Mouse (Mus musculus): ENCODE results near the gene Slc22a3. TPM values are rescaled to one million over a fixed set of nuclear protein-coding genes. Genes with fewer than 3 reads are reported as not detected.
A peak's percentile ranks its signal among the peaks of the same experiment; 100 is the strongest.

Slc22a3 gene
- polyA plus RNA-seq, 1 experiment from 2014 or later, result 0.77 TPM

DNA sequence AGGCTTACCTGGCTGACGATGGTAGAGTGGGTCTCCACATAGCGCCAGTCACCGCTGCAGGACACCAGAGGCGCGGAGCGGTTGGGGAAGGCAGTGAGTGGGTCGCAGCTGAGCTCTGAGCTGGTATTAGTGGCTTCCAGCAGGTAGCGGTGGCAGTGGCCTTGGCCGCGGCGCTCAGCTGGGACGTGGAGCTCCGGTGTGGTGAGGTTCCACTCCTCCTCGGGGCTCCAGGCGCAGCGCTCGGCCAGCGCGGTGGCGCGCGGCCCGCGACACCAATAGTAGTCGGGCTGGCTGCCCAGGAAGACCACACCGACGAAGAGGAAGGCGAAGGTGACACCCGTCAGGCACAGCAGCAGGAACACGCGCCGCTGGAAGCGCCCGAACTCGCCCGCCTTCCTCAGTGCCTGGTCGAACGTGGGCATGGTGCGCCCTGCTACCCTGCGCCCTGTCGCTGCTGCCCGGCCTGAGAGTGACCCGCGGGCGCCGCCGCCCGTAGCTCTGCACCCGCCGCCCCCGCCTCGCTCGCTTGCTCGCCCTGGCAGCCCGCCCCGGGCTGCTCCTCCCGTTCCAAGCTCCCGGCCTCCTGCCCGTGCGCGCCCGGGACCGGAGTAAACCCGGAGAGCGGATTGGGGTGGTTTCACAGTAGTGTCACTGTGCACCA lies 471 bp downstream of the Slc22a3 start:
- no peaks in the 10 kb centered on the region for H3K9me3 ChIP-seq (replicated peaks)
- peaks cover 8% of the 10 kb centered on the region; the same call in 1 of the 2 replicates for H3K4me1 ChIP-seq
- H3K36me3 ChIP-seq, result no peaks in the 10 kb centered on the region
- 0 out of 2 replicates have a peak overlapping the region, but pooled peaks have one; percentile 32 for H3K9ac ChIP-seq
- H3K4me2 ChIP-seq (replicated peaks), result peak overlapping the region; percentile 59
- H3K4me3 ChIP-seq, result peak overlapping the region; percentile 35
- WGBS, result 3% methylated on average over 61 of the region's 65 CpGs
- no peak overlapping the region for H3K27ac ChIP-seq
- ATAC-seq (ENCODE audit: low FRiP score), result no peak
- peaks cover 55% of the 10 kb centered on the region for H3K27me3 ChIP-seq

DNA sequence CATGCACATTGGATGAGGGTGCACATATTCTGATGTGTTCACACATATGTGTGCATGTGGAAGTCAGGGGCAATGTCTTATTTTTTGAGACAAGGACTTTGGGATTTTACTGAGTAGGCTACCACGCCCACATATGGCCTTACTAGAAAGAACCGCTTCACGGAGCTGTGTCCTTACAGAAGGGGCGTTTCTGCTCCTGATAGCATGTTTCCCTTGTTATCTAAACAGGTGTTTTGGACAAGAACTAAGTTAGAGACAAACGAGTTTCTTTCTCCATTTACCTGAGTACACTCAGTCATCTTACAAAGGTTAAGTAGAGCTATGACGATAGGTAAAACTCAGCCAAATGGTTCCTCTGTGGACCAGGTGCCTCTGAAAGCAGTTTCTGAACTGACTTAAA lies 1.8 kb downstream of the Slc22a3 start:
- ATAC-seq (ENCODE audit: low FRiP score), result no peak
- Histone ChIP-seq H3K4me1 (peaks cover 8% of the 10 kb centered on the region; the same call in 1 of the 2 replicates), H3K4me3 (no peak overlapping the region), H3K36me3 (no peaks in the 10 kb centered on the region), H3K27ac (no peak overlapping the region), H3K9me3 (replicated peaks) (no peaks in the 10 kb centered on the region), H3K4me2 (replicated peaks) (no peak overlapping the region), H3K27me3 (peaks cover 55% of the 10 kb centered on the region), H3K9ac (no peak overlapping the region)
- WGBS, result 82% methylated on average over 6 of the region's 6 CpGs

DNA sequence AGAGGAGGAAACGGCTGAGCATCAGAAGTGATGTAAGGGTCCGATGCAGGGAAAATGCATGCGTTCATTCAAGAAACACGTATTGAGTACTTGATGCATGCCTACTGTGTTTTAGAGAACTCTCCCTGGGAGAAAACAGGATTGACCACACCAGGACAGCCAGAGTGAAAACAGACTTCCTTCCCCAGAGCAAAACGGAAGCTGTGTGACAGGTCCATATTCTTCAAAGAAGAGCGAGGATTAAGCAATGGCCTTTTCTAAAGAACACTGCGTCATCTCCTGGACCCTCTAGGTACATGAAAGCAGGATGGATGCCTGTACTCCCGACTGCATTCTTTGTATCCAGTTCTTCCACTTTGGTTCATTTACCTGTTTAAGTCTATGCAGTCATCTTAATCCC lies 8.1 kb downstream of the Slc22a3 start:
- H3K36me3 ChIP-seq, result no peaks in the 10 kb centered on the region
- H3K4me1 ChIP-seq, result no peaks in the 10 kb centered on the region
- no peak overlapping the region for H3K9ac ChIP-seq
- 90% methylated on average over 8 of the region's 8 CpGs for WGBS
- H3K4me3 ChIP-seq, result no peak overlapping the region
- no peak overlapping the region for H3K27ac ChIP-seq
- H3K4me2 ChIP-seq (replicated peaks), result no peak overlapping the region
- no peaks in the 10 kb centered on the region for H3K9me3 ChIP-seq (replicated peaks)
- peaks cover 8% of the 10 kb centered on the region; the same call in 1 of the 2 replicates for H3K27me3 ChIP-seq
- ATAC-seq (ENCODE audit: low FRiP score), result no peak

DNA sequence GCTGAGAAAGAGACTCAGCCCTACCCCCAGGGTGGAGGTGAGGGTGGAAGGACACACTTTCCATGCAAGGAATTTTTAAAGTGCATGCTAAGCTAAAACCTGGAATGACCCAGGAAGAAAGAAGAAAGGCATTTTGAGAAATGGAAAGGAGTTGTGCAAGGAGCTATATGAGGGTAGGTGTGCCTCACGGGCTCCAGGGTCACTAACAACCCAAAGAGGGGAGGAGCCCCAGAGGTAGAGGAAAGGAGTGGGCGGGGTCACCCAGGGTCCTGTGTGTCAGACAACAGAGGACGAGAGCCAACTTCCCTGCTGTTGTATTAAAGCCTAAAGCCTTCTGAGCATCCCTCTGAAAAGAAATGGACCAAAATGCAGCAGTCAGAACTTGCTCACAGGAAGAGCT lies 11.9 kb downstream of the Slc22a3 start:
- no peaks in the 10 kb centered on the region for H3K4me1 ChIP-seq
- no peak overlapping the region for H3K4me3 ChIP-seq
- no peaks in the 10 kb centered on the region for H3K9me3 ChIP-seq (replicated peaks)
- H3K27me3 ChIP-seq, result no peaks in the 10 kb centered on the region
- 46% methylated on average over 3 of the region's 3 CpGs for WGBS
- no peak overlapping the region for H3K9ac ChIP-seq
- H3K27ac ChIP-seq, result no peak overlapping the region
- no peak overlapping the region for H3K4me2 ChIP-seq (replicated peaks)
- ATAC-seq (ENCODE audit: low FRiP score), result no peak
- no peaks in the 10 kb centered on the region for H3K36me3 ChIP-seq

DNA sequence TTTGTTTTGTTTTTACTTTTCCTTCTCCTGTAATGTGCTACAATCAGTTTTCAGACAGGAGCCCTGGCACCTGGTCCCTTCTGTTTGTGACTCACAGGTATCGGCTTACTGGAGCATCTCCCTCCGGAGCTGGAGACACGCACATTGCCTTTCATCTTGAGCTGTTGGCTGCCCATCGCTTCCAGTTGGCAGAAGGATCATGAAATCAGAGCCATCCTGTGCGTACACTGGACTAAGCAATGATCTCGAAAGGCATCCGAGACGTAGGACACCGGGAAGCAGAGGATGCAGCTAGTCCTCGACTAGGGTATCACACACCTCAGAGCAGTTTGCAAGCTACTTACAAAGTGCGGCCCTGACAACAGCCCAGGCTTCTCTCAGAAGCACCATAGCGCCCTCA lies 15.9 kb downstream of the Slc22a3 start:
- Histone ChIP-seq H3K27ac (no peak overlapping the region), H3K27me3 (no peaks in the 10 kb centered on the region), H3K4me1 (no peaks in the 10 kb centered on the region), H3K9ac (no peak overlapping the region), H3K36me3 (no peaks in the 10 kb centered on the region), H3K4me3 (no peak overlapping the region), H3K4me2 (replicated peaks) (no peak overlapping the region), H3K9me3 (replicated peaks) (no peaks in the 10 kb centered on the region)
- no peak for ATAC-seq (ENCODE audit: low FRiP score)
- WGBS, result 80% methylated on average over 12 of the region's 12 CpGs

DNA sequence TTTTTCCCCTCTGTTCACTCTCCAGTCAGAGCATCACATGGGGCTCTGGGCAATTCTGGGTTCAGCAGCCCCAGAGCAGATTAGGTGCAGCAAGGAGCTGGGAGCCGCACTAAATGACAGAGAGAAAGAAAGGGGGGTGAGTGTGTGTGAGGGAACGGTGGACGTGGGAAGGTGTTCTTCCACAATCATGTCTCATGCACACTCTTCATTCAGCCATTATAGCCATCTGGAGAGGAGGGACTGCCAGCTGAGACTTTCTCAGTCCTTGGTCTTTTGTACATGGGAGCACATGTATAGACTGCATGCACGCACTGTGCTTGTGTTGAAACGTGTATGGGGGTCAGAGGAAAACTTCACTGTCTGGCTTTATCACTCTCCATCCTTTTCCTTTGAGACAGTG lies 17.6 kb downstream of the Slc22a3 start:
- no peak overlapping the region for H3K27ac ChIP-seq
- H3K27me3 ChIP-seq, result no peaks in the 10 kb centered on the region
- H3K4me1 ChIP-seq, result no peaks in the 10 kb centered on the region
- no peak for ATAC-seq (ENCODE audit: low FRiP score)
- no peak overlapping the region for H3K4me2 ChIP-seq (replicated peaks)
- H3K4me3 ChIP-seq, result no peak overlapping the region
- H3K9ac ChIP-seq, result no peak overlapping the region
- H3K9me3 ChIP-seq (replicated peaks), result no peaks in the 10 kb centered on the region
- 90% methylated on average over 5 of the region's 5 CpGs for WGBS
- no peaks in the 10 kb centered on the region for H3K36me3 ChIP-seq

DNA sequence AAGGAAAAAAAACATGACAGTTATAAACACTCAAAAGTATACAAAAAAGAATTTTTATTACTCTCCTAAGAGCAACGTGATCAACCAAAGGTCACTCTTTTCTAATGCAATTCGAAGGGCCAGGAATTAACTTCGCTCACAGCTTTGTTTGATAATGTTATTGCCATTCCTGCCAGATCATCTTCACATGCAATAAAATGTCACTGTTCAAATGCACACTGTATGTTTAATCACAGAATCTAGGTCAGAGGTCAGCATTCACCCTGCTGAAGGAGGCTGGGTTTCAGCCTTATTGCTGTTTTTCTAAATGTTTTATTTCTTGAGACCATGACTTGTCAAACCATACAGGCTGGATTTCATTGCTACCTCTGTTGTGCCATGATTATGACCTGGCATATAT lies 21.8 kb downstream of the Slc22a3 start:
- Histone ChIP-seq H3K27me3 (no peaks in the 10 kb centered on the region), H3K9me3 (replicated peaks) (no peaks in the 10 kb centered on the region), H3K27ac (no peak overlapping the region), H3K36me3 (no peaks in the 10 kb centered on the region), H3K9ac (no peak overlapping the region), H3K4me2 (replicated peaks) (no peak overlapping the region), H3K4me1 (no peaks in the 10 kb centered on the region), H3K4me3 (no peak overlapping the region)
- ATAC-seq (ENCODE audit: low FRiP score), result no peak
- 92% methylated on average over 3 of the region's 3 CpGs for WGBS

DNA sequence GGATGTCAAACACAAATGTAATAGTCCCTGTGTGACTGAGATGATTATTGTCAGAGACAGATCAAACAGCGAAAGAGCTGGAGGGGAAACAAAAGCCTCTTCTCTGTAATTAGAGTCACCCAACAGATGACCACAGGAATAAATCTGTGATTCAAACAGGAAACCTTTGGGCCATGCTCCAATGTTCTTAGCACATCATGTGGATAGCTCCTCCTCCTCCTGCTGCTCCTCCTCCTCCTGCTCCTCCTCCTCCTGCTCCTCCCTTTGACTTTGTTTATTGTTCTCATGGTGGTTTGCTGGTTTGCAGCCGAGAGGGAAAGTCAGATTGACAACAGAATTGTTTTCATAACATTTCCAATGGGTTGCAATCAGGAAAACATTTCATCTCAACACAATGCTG lies 28.1 kb downstream of the Slc22a3 start:
- 36% methylated on average over 2 of the region's 2 CpGs for WGBS
- H3K36me3 ChIP-seq, result no peaks in the 10 kb centered on the region

DNA sequence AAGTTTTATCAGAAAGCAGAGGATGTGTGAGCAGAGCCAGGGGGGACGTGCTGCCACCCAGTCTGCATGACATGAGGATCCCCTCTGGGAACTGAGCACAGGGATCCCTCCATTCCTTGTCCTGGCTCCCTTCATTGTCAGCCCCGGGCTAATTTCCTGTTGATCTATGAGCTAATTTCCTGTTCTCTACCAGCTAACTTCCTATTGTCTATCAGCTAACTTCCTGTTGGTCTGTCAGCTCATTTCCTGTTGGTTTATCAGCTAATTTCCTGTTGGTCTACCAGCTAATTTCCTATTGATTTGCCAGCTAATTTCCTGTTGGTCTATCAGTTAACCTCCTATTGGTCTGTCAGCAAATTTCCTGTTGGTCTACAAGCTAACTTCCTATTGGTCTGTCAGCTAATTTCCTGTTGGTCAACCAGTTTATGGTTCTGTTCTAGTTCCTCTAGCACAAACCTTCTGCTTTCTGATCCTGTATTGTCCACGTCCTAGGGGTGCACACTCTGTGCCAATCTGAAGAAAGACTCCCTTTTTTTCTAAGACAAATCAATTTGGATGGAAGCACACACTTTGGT lies 32.9 kb downstream of the Slc22a3 start:
- Histone ChIP-seq H3K27me3 (no peaks in the 10 kb centered on the region), H3K9me3 (replicated peaks) (no peaks in the 10 kb centered on the region), H3K27ac (no peak overlapping the region), H3K36me3 (no peaks in the 10 kb centered on the region), H3K4me3 (no peak overlapping the region), H3K9ac (no peak overlapping the region), H3K4me2 (replicated peaks) (no peak overlapping the region), H3K4me1 (no peaks in the 10 kb centered on the region)
- no peak for ATAC-seq (ENCODE audit: low FRiP score)
- 77% methylated on average over 3 of the region's 3 CpGs for WGBS

More for the DNA sequence above, 28.1 kb downstream of the Slc22a3 start:
- Histone ChIP-seq H3K4me3 (no peak overlapping the region), H3K4me2 (replicated peaks) (no peak overlapping the region), H3K27ac (no peak overlapping the region), H3K9ac (no peak overlapping the region), H3K9me3 (replicated peaks) (no peaks in the 10 kb centered on the region), H3K27me3 (no peaks in the 10 kb centered on the region), H3K4me1 (no peaks in the 10 kb centered on the region)
- ATAC-seq (ENCODE audit: low FRiP score), result no peak

DNA sequence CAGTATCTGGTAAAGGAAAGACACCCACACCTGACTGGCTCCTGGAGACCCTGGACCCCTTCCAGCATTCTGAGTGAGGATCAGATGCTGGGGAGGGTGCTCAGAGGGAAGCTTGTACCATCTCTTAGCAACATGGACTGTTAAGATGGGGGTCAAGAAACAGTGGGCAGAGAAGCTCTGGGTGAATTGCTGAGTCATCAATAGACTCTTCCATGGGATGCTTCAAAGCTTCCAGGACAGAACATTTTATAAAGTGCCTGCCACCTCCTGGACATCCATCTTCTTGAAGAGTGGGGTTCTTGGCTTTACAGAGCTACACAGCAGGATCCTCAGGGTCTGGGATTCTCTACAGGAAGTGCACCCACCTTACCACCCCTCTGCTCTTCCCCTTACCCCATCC lies 35.0 kb downstream of the Slc22a3 start:
- H3K36me3 ChIP-seq, result no peaks in the 10 kb centered on the region
- ATAC-seq (ENCODE audit: low FRiP score), result no peak

DNA sequence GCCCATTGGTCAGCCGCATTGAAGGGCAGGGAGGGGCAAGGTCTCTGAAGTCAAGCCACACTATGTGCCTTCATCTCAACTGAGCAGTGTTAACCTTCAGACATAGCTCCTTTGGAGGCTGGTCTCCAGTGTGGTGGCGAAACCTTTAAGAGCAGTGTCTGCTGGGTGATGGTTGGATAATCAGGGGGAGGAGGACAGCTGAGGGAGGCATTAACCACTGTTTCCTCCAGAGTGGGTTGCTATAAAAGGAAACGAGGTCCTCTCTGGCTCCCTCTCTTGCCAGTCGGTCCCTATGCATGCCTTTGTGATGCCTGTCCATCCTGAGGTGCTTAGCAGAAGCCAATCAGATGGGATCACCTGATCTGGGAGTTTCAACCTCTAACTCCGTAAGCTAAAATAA lies 38.8 kb downstream of the Slc22a3 start:
- no peak overlapping the region for H3K9ac ChIP-seq
- no peaks in the 10 kb centered on the region for H3K36me3 ChIP-seq
- no peak overlapping the region for H3K27ac ChIP-seq
- ATAC-seq (ENCODE audit: low FRiP score), result no peak
- no peak overlapping the region for H3K4me2 ChIP-seq (replicated peaks)
- H3K4me3 ChIP-seq, result no peak overlapping the region
- H3K27me3 ChIP-seq, result no peaks in the 10 kb centered on the region
- H3K9me3 ChIP-seq (replicated peaks), result no peaks in the 10 kb centered on the region
- 80% methylated on average over 5 of the region's 5 CpGs for WGBS
- no peaks in the 10 kb centered on the region for H3K4me1 ChIP-seq

More for the DNA sequence above, 35.0 kb downstream of the Slc22a3 start:
- Histone ChIP-seq H3K27me3 (no peaks in the 10 kb centered on the region), H3K27ac (no peak overlapping the region), H3K4me3 (no peak overlapping the region), H3K9me3 (replicated peaks) (no peaks in the 10 kb centered on the region), H3K9ac (no peak overlapping the region), H3K4me1 (no peaks in the 10 kb centered on the region), H3K4me2 (replicated peaks) (no peak overlapping the region)

DNA sequence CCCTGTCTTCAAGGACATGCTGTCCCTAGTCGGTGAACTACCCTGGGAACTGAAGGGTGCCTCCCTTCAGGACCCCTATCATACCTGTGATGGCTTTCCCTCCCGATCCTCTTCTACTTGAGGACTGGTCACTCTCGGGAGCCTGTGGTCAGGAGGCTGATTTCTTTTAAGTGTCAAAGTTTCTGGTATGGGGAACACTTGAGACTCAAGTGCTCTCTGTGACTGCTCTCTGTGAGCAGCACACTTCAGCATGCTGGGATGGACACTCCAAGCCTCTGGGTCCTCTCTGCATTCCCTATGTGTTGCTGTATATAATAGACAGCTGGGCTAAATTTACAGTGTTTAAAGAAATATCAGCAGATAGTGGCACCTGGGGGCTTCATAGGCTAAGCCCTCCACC lies 39.9 kb downstream of the Slc22a3 start:
- Histone ChIP-seq H3K36me3 (no peaks in the 10 kb centered on the region), H3K27ac (no peak overlapping the region), H3K27me3 (no peaks in the 10 kb centered on the region), H3K4me1 (no peaks in the 10 kb centered on the region), H3K9me3 (replicated peaks) (no peaks in the 10 kb centered on the region), H3K4me2 (replicated peaks) (no peak overlapping the region), H3K9ac (no peak overlapping the region), H3K4me3 (no peak overlapping the region)
- no peak for ATAC-seq (ENCODE audit: low FRiP score)
- 86% methylated on average over 3 of the region's 3 CpGs for WGBS

DNA sequence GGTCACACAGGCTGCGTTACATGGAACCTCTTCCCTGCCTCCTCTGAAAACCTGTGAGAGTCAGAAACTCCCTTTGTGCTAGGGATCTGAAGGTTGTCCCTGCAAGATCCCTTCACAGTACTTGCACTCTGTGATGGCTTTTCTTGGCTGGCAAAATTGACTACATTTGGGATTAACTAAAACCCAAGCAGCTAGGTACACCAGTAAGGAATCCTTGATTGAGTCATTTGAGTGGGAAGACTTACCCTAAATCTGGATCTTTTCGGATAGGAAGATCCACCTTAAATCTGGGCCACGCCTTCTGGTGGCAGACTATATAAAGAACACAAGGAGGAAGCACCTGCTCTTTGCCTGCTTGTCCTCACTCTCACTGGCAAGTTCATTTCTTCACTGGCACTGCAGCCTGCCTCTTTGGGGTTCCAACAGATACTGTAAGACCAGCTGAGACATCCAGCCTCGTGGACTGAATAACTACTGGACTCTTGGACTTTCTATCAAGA lies 41.0 kb downstream of the Slc22a3 start:
- WGBS, result 85% methylated on average over 4 of the region's 4 CpGs
- Histone ChIP-seq H3K27ac (no peak overlapping the region), H3K4me1 (no peaks in the 10 kb centered on the region), H3K36me3 (no peaks in the 10 kb centered on the region), H3K4me3 (no peak overlapping the region), H3K9ac (no peak overlapping the region), H3K27me3 (no peaks in the 10 kb centered on the region), H3K9me3 (replicated peaks) (no peaks in the 10 kb centered on the region), H3K4me2 (replicated peaks) (no peak overlapping the region)
- no peak for ATAC-seq (ENCODE audit: low FRiP score)

All from hindbrain, embryonic 12.5 days (tissue).